Mouse (Mus musculus) ES-E14 (cell line): ENCODE results near the gene Susd1.

Source experiments
- CHD2 ChIP-seq: IDR thresholded peaks from 2 replicates; pipeline ENCODE4 v1.6.1; 2014; ENCODE audit warnings: mild to moderate bottlenecking, low read depth, low read length, inconsistent platforms
- HCFC1 ChIP-seq: IDR thresholded peaks from 2 replicates; pipeline ENCODE4 v1.6.1; 2012; ENCODE audit warnings: low read length, inconsistent platforms, borderline replicate concordance; ENCODE audit not compliant: insufficient read depth
- MAFK ChIP-seq: IDR thresholded peaks from 2 replicates; pipeline ENCODE4 v1.6.1; 2014; ENCODE audit warnings: mild to moderate bottlenecking, low read depth, low read length, inconsistent platforms; ENCODE audit not compliant: insufficient read depth
- ZC3H11A ChIP-seq: IDR thresholded peaks from 2 replicates; pipeline ENCODE4 v1.6.1; 2012; ENCODE audit warnings: low read depth, mild to moderate bottlenecking, inconsistent platforms, low read length, borderline replicate concordance
- ZNF384 ChIP-seq: IDR thresholded peaks from 2 replicates; pipeline ENCODE4 v1.6.1; 2012; ENCODE audit warnings: low read depth, low read length, inconsistent platforms

DNA sequence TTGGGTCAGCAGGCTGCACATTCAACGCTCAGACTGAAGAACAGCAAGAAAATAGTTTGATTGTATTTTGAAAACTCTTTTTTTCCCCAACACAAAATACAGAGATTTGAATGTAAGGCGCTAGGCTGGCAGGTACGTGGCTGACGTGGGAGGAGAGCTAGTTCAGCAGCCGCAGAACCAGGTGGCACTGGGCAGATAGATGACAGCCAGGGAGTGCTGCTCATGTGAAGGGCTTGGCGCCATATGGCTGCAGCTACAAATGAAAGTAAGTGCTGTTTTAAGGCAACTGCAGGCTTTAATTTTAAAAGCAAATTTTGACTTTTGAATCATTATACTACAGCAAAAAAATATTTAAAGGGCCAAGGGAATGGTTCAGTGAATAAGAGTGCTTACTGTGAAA is 24.1 kb upstream of the Susd1 start:
- no peak for TF ChIP-seq HCFC1
- TF ChIP-seq CHD2: no peak
- TF ChIP-seq ZNF384: no peak
- TF ChIP-seq MAFK: no peak
- no peak for TF ChIP-seq ZC3H11A
